Mouse (Mus musculus) liver (tissue): ENCODE results near the gene Trank1.

Source experiments
- DNase-seq: peaks from one replicate; pipeline ENCODE4 v3.0.0-alpha.2; 2020; ENCODE audit warnings: mixed read lengths

Trank1 gene

GRCm38 (mm10) chr9:111383046-111383445 lies 71.5 kb downstream of the Trank1 start:
- DNase-seq: no peak

- no peak for DNase-seq
Observed at GRCm38 (mm10) chr9:111383756-111384155, 72.2 kb downstream of the Trank1 start.

DNA sequence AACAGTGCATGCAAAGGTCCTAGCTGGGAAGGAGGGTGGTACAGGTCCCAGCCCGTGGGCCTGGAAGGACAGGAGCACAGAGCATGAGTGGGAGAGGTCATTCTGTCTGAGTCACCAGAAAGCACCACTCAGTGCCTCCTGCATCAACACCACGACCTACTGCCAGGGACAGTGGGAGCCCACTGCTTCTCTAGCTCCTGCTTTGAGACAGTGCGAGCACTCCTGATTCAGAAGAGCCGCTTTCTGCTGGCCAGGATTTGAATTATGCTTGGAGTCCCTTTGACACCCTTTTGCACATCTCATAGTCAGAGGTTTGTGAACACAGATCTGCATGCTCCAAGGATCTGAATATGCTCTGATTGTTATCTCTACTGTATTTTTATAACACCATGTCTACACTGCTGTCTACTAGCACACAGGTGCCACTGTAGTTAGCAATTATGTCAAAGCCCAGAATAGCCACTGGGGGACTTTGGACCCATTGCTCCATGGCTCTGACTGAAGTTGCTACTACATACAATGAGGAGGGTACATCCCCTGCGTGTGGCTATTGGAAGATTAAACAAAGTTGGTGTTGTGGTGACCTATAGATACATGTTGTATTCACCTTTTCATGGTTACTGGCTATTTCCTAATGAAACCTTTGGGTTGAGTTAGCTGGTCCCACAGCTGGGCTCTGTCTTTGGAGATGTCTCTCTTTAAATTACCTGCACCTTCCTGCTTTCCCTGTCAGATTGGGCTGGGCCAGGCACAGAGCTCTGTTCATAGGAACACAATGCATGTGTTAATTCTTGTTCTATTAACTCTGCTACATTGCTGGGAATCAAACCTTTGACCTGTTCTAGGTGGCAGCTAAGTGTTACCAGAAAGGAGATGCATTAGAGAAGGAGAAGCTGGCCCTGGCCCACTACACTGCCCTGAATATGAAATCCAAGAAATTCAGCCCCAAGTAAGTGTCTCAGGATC lies 74.3 kb downstream of the Trank1 start:
- no peak for DNase-seq

GRCm38 (mm10) chr9:111386569-111386968 lies 75.0 kb downstream of the Trank1 start:
- no peak for DNase-seq

- no peak for DNase-seq
Observed at GRCm38 (mm10) chr9:111387576-111387975, 76.0 kb downstream of the Trank1 start.

- no peak for DNase-seq
Observed at GRCm38 (mm10) chr9:111390016-111390415, 78.5 kb downstream of the Trank1 start.

- DNase-seq: no peak
Observed at GRCm38 (mm10) chr9:111391036-111391435, 79.5 kb downstream of the Trank1 start.

DNA sequence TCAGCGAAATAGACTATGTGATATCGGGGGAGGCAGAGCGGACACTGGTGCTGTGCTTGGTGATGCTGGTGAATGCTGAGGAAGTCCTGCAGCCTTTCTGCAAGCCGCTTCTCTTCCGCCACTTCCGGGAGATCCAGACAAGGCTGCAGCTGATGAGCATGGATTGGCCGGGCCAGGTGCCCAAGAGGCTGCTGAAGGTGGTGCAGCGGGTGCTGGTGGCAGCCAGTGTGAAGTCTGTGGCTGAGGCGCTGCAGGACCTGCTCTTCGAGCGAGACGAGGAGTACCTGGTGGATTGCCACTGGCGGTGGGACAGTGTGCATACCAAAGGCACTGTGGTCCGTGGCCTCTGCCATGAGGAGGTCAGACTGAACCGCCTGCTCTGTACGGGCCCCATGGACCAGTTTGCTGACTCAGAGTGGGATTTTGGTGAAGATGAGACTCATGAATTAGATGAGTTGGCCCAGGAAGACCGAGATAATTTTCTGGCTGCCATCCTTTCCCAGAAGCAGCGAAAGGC lies 80.4 kb downstream of the Trank1 start:
- no peak for DNase-seq

DNA sequence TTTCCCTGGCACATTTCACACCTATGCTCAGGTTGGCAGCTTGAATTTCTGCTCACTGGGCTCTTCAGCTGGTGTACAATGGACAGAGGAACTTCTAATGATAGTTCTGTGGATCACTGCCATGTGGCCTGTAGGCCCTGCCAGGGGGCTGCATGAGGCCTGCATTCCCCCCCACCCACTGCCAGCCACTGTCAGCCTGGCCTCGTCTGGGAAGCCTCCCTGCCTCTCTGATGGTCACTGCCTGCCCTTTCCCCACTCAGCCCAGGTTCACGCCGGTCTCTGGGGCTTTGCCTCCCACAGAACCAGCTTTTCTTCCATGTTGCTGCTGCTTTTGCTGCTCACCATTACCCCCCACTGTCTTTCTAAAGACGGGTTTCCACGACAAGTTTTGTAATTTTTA lies 83.7 kb downstream of the Trank1 start:
- no peak for DNase-seq

GRCm38 (mm10) chr9:111398059-111398458 lies 86.5 kb downstream of the Trank1 start:
- DNase-seq: no peak

GRCm38 (mm10) chr9:111400089-111400488 lies 88.5 kb downstream of the Trank1 start:
- DNase-seq: no peak

- no peak for DNase-seq
Observed at GRCm38 (mm10) chr9:111403159-111403558, 91.6 kb downstream of the Trank1 start.

DNA sequence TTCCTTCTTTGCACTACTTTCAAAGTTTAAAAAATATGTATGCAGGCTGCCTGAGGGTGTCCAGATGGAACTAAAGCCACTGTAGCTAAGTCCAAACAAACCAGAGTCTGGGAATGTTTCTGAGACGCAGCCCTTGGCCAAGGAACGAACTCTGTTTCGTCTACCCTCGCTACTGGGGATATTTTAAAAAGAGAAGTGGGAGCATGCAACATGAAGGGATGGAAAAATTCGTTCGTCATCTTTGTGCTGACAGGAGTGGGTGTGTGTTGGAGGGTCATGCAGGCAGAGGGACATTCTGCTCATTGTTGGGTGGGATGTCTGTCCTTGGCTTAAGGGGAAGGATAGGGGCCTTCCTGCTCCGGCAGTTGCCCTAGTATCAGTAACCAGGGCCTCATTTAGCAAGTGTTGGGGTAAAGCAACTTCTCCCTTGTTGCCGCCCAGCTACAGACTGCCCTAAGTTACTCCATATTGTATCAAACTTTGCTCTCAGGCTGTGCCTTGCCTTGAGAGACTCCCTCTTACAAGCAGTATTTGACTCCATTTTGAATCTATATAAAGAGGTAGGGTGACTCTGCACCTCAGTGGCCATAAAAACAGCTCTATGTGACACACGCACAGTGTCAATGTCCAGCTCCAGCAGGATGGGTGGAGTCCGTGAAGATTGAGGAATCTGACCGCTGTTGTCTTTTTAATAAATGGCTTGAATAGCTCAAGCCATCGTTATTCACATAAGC lies 93.0 kb downstream of the Trank1 start:
- no peak for DNase-seq

DNA sequence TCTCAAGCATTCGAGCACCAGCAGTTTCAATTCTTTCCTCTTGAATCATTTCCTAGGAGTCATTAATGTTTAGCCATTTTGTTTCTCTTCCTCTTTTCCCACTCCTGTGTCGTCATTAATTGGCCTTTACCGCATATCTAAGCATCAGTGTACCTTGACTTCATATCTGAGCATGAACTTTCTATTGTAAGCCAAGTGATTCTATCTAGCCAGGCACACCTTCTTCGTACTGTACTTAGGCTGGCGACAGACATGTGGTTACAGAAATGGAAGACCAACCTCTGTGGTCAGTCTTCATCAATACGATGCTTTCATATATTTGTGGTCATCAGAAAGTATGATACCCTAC lies 93.5 kb downstream of the Trank1 start:
- DNase-seq: no peak

- no peak for DNase-seq
Observed at GRCm38 (mm10) chr9:111408012-111408411, 96.5 kb downstream of the Trank1 start.

- DNase-seq: no peak
Observed at GRCm38 (mm10) chr9:111408427-111408826, 96.9 kb downstream of the Trank1 start.

DNA sequence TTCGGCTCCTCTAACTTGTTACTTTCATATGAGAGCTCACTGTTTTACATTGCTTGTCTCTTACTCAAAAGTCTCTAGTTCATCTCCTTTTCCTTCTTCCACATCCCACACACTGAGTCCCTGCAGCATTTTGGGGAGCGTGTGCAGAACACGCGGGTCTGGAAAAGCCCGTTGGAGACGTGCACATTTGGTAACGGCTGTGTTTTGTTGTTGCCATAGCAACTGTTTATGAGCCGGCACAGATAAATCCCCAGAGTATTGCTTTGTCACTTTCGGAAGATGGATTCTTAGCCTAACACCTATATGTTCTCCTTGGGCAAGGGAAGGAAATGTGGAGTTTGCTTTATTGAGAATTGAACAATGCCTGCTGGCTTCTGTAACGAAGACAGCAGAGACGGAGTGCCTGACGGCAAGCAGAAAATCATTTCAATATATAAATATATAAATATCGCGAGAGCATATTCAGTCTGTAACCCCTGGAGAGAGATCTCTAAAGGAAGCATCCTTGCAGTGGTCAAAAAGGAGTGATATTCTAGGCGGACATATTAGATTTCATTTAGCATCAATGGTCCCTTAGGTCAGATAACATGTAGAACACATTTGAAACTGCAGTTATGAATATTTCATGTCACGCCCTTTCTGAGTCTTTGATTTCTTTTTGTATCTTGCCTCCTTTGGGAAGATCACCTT lies 101.1 kb downstream of the Trank1 start:
- DNase-seq: no peak

DNA sequence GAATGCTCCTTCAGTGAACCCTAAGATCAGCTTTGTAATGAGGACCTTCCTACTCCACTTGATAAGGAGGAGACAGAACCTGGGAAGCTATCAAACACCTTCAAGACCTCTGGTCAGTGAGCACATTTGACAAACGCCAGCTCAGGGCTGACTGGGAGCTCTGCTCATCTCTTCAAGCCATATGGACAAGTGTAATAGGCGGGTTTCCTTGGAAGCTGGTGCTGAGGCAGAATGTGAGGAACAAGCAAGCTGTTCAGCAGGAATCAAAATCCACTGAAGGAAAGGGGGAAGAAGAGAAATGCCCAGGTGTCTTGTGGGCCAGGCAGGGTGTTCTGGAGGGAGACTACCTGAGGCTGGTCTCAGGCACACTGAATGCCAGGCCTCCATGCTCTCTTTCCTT lies 110.3 kb downstream of the Trank1 start:
- DNase-seq: no peak

GRCm38 (mm10) chr9:111422567-111422966 lies 111.0 kb downstream of the Trank1 start:
- DNase-seq: no peak

- no peak for DNase-seq
Observed at GRCm38 (mm10) chr9:111425113-111425512, 113.6 kb downstream of the Trank1 start.

- no peak for DNase-seq
Observed at GRCm38 (mm10) chr9:111425952-111426351, 114.4 kb downstream of the Trank1 start.

- no peak for DNase-seq
Observed at GRCm38 (mm10) chr9:111427891-111428555, 116.5 kb downstream of the Trank1 start.
